Mouse (Mus musculus) hindbrain, postnatal 0 days (tissue): ENCODE data around the gene Mroh2a. TPM values are rescaled to one million over a fixed set of nuclear protein-coding genes. Genes with fewer than 3 reads are reported as not detected.

ENCODE experiments used
- ATAC-seq: fragments of 200-750 bp; cut with Nextera tagmentation; 2 replicates; pipeline ENCODE4 v1.8.0; 2017; ENCODE audit warnings: mild to moderate bottlenecking, moderate TSS enrichment, moderate library complexity
- DNase-seq: peaks from one replicate; pipeline ENCODE4 v3.0.0-alpha.2; 2015; ENCODE audit warnings: low spot score
- H3K27ac ChIP-seq: fragments of 300-500 bp; sonication (generic); 2 replicates; pipeline ENCODE4 v1.5.1; 2014; ENCODE audit warnings: mild to moderate bottlenecking
- H3K27me3 ChIP-seq: fragments of 300-500 bp; sonication (generic); 2 replicates; pipeline ENCODE4 v1.6.1; 2014; ENCODE audit warnings: low read length, mixed read lengths; ENCODE audit not compliant: insufficient read depth
- H3K36me3 ChIP-seq: fragments of 300-500 bp; sonication (generic); 2 replicates; pipeline ENCODE4 v1.6.1; 2014; ENCODE audit warnings: low read length, mixed read lengths; ENCODE audit not compliant: insufficient read depth
- H3K4me1 ChIP-seq: fragments of 300-500 bp; sonication (generic); 2 replicates; pipeline ENCODE4 v1.6.1; 2014; ENCODE audit warnings: antibody characterized with exemption, low read length, mixed read lengths; ENCODE audit not compliant: insufficient read depth
- H3K4me2 ChIP-seq: fragments of 300-500 bp; sonication (generic); 2 replicates; pipeline ENCODE4 v1.6.1; 2014; ENCODE audit warnings: low read depth, mild to moderate bottlenecking, low read length, moderate library complexity, mixed read lengths
- H3K4me3 ChIP-seq: fragments of 300-500 bp; sonication (generic); 2 replicates; pipeline ENCODE4 v1.5.1; 2014; ENCODE audit warnings: low read length
- H3K9ac ChIP-seq: fragments of 300-500 bp; sonication (generic); replicated peaks from 2 replicates; pipeline ENCODE4 v1.6.1; 2014; ENCODE audit warnings: mild to moderate bottlenecking, low read length, moderate library complexity, mixed read lengths
- H3K9me3 ChIP-seq: fragments of 300-500 bp; sonication (generic); 2 replicates; pipeline ENCODE4 v1.6.1; 2016; ENCODE audit warnings: low read length, mixed read lengths
- CTCF ChIP-seq: IDR thresholded peaks from 2 replicates; pipeline ENCODE4 v1.5.1; 2016; ENCODE audit warnings: antibody characterized with exemption, control low read depth, low read depth
- WGBS: fragments of 180-500 bp; shearing (Covaris S2); extraction: QIAGEN DNeasy Blood & Tissue Kit; methylation state at CpG from one replicate; pipeline ENCODE4 v1.1.7; 2014; 5-methylcytosine and 5-hydroxymethylcytosine counted together
- polyA plus RNA-seq: library from polyadenylated mRNA; unstranded; fragments of >200 nt; fragmentation: Nextera tagmentation; extraction: Ambion mirVana; gene quantifications from 2 replicates; pipeline ENCODE4 v1.2.1, GENCODE M21; 2015
- total RNA-seq: library from RNA; depleted of rRNA; stranded (reverse); fragments of >200 nt; gene quantifications from 2 replicates; pipeline ENCODE4 v1.2.3, GENCODE M21; 2014

The Mroh2a gene
- total and polyA plus RNA-seq, 2 experiments from 2014 or later, result 0.16 to 0.23 TPM

DNA sequence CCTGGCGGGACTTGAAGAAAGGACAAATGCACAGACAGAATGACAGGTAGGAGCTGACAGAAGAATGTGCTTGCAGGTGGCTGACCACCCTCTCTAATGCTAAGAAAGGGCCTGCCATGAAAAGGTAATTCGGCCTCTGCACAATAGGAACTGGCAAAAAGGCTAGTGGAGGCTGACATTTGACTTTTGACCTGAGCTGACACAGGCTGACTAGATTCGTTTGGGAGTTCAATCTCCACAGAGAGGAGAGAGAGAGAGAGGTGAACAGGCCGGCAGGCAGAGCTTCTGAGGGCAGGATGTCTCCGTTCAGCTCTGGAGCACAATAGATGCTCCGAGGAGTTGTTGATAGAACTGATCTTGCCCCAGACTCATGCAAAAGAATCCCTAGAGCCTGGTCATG lies 19.6 kb downstream of the Mroh2a start:
- Histone ChIP-seq H3K27ac (no peak overlapping the region), H3K4me3 (no peak overlapping the region), H3K4me1 (no peaks in the 10 kb centered on the region), H3K4me2 (no peak overlapping the region), H3K9ac (no peak overlapping the region), H3K9me3 (peaks cover 98% of the 10 kb centered on the region), H3K27me3 (no peaks in the 10 kb centered on the region), H3K36me3 (no peaks in the 10 kb centered on the region)
- DNase-seq (no peak), ATAC-seq (no peak)
- TF ChIP-seq CTCF, result no peak
- WGBS, result 44% methylated on average over 6 of the region's 6 CpGs

GRCm38 (mm10) chr1:88247660-88248059 lies 20.9 kb downstream of the Mroh2a start:
- 46% methylated on average over 2 of the region's 2 CpGs for WGBS
- no peaks in the 10 kb centered on the region for H3K36me3 ChIP-seq
- H3K4me3 ChIP-seq, result no peak overlapping the region
- H3K4me2 ChIP-seq, result no peak overlapping the region
- TF ChIP-seq CTCF, result no peak
- H3K27ac ChIP-seq, result no peak overlapping the region
- H3K9me3 ChIP-seq, result peaks cover 94% of the 10 kb centered on the region
- no peaks in the 10 kb centered on the region for H3K4me1 ChIP-seq
- H3K27me3 ChIP-seq, result no peaks in the 10 kb centered on the region
- H3K9ac ChIP-seq, result no peak overlapping the region
- DNase-seq (no peak), ATAC-seq (no peak)

DNA sequence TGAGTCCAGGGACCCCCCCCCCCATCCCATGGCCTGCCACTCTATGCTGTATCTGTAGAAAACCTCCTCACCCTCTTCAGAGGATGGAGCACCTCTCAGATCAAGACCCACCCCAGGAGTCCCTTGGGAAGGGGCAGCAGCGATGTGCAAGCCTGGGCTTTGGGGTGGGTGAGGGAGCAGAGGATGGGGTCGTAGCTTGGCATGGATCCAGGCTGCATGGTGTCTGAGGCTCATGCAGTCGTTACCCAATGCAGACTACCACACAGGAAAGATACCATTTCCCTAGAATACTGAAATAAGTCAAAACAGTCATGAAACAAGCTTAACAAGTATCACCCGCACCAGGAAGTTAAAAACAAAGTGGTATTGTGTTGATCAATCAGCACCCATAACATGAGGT lies 21.9 kb downstream of the Mroh2a start:
- H3K4me2 ChIP-seq, result no peak overlapping the region
- no peak overlapping the region for H3K9ac ChIP-seq
- no peaks in the 10 kb centered on the region for H3K4me1 ChIP-seq
- DNase-seq (no peak), ATAC-seq (no peak)
- H3K9me3 ChIP-seq, result peaks cover 86% of the 10 kb centered on the region
- TF ChIP-seq CTCF, result no peak
- 69% methylated on average over 4 of the region's 4 CpGs for WGBS
- no peak overlapping the region for H3K27ac ChIP-seq
- H3K4me3 ChIP-seq, result no peak overlapping the region
- no peaks in the 10 kb centered on the region for H3K27me3 ChIP-seq
- no peaks in the 10 kb centered on the region for H3K36me3 ChIP-seq

DNA sequence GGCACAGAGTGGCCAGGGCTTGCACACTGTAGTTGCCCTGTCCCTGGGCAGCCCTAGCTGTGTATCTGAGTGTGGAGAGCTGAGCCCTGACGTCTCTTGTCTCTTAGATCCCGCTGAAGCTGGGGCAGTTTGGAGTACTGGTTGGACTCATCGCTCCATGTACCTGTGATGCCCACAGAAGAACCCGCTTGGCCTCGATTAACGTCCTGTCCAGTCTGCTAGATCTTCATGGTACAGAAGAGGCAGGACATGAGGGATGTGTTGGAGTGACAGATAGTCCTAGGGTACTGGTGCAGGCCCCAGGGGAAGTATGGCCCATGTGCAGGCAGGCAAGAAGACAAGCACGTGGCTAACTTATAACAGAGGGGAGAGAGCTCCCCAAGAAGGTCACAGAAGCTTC lies 22.8 kb downstream of the Mroh2a start:
- H3K27ac ChIP-seq, result no peak overlapping the region
- ATAC-seq, result 0 out of 2 replicates have a peak, but pooled peaks have one; percentile 4
- no peaks in the 10 kb centered on the region for H3K36me3 ChIP-seq
- DNase-seq, result no peak
- WGBS, result 76% methylated on average over 7 of the region's 7 CpGs
- H3K9me3 ChIP-seq, result peaks cover 81% of the 10 kb centered on the region
- H3K4me1 ChIP-seq, result no peaks in the 10 kb centered on the region
- H3K4me2 ChIP-seq, result no peak overlapping the region
- no peak overlapping the region for H3K9ac ChIP-seq
- TF ChIP-seq CTCF, result no peak
- no peak overlapping the region for H3K4me3 ChIP-seq
- H3K27me3 ChIP-seq, result no peaks in the 10 kb centered on the region

- H3K27ac ChIP-seq, result no peak overlapping the region
- H3K4me2 ChIP-seq, result no peak overlapping the region
- 80% methylated on average over 5 of the region's 5 CpGs for WGBS
- DNase-seq (no peak), ATAC-seq (no peak)
- H3K4me3 ChIP-seq, result no peak overlapping the region
- H3K9ac ChIP-seq, result no peak overlapping the region
- H3K9me3 ChIP-seq, result peaks cover 79% of the 10 kb centered on the region
- no peaks in the 10 kb centered on the region for H3K27me3 ChIP-seq
- H3K4me1 ChIP-seq, result no peaks in the 10 kb centered on the region
- no peaks in the 10 kb centered on the region for H3K36me3 ChIP-seq
- no peak for TF ChIP-seq CTCF
Observed at GRCm38 (mm10) chr1:88250023-88250422, 23.2 kb downstream of the Mroh2a start.

- ATAC-seq, result no peak
- H3K9me3 ChIP-seq, result peaks cover 72% of the 10 kb centered on the region
- H3K4me2 ChIP-seq, result no peak overlapping the region
- H3K36me3 ChIP-seq, result no peaks in the 10 kb centered on the region
- no peaks in the 10 kb centered on the region for H3K27me3 ChIP-seq
- H3K9ac ChIP-seq, result no peak overlapping the region
- no peaks in the 10 kb centered on the region for H3K4me1 ChIP-seq
- H3K4me3 ChIP-seq, result no peak overlapping the region
- WGBS, result 75% methylated on average over 8 of the region's 8 CpGs
- no peak for TF ChIP-seq CTCF
- H3K27ac ChIP-seq, result no peak overlapping the region
- DNase-seq, result no peak
Observed at GRCm38 (mm10) chr1:88253106-88253505, 26.3 kb downstream of the Mroh2a start.

GRCm38 (mm10) chr1:88253540-88253939 lies 26.8 kb downstream of the Mroh2a start:
- Histone ChIP-seq H3K4me3 (no peak overlapping the region), H3K9me3 (peaks cover 68% of the 10 kb centered on the region), H3K4me2 (no peak overlapping the region), H3K27ac (no peak overlapping the region), H3K27me3 (no peaks in the 10 kb centered on the region), H3K36me3 (no peaks in the 10 kb centered on the region), H3K9ac (no peak overlapping the region), H3K4me1 (no peaks in the 10 kb centered on the region)
- DNase-seq (no peak), ATAC-seq (no peak)
- WGBS, result 74% methylated on average over 6 of the region's 6 CpGs
- no peak for TF ChIP-seq CTCF
